Mouse (Mus musculus) layer of hippocampus, adult 8-10 months (tissue): ENCODE measurements around the gene Abt1. TPM values are rescaled to one million over a fixed set of nuclear protein-coding genes. Genes with fewer than 3 reads are reported as not detected.

Source experiments
- DNase-seq, 2 experiments: peaks; one replicate each; pipeline ENCODE4 v3.0.0; 2022; ENCODE audit warnings: low spot score in 2 of 2
- total RNA-seq, 4 experiments: library from RNA; stranded (reverse); gene quantifications; 2 replicates each; pipeline ENCODE4 v1.2.4; 2022

Gene Abt1
- 1 to 10 TPM; 8.0 to 9.0 (median 8.7) TPM for total RNA-seq

DNA sequence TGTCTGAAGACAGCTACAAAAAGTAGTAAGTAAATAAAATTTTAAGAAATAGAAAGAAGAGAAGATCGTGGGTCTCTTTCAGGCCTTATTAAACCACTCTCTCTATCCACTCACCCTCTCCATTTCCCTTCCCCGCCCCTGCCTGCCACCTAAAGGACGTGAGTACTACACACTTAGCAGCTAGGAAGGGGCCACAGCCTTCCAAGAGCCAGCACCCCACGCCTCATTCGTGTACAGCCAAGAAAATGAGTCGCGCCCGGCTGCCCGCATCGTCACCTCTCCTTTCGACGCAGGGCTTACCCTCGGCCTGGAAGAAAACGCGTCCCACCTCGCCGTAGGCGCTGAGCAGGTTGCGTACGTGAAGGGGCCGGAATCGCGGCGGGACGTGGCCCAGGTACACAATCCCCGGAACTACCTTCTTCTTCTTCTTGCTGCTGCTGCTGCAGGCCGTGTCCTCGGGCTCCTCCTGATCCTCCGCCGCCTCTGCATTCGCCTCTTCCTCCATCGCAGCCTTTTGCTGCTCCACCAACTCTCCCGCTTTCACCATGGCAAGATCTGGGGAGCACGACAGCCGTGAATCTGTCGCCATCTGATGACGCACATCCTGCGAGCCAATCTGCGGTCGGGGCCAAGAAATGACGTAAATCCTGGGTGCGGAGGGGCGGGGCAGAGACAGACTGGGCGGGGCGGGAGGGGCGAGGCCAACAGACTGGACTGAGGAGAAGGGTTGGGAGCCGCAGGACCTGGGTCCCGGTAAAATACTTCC, at the start of gene Abt1:
TSS of gene Abt1 (minus strand) at position 581 of the 766 bp plus-strand sequence.
- DNase-seq, result peak; percentile 92 to 95

DNA sequence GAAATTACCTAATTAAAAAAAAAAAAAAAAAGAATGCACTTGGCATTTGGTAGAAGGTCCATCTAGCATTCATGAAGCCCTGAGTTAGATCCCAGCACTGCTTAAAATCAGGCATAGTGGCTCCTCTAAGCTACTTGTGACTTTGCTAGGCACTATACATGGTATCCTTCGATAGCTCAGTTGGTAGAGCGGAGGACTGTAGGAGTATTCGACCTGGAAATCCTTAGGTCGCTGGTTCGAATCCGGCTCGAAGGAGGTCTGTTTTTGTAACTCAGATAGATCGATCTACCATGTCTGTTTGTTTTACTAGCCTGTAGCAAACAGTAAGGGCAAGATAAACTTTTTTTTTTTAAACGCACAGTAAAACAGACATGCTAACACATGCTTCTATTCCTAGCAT, 43.2 kb upstream of the Abt1 start:
- DNase-seq, result peak; percentile 45 to 78

DNA sequence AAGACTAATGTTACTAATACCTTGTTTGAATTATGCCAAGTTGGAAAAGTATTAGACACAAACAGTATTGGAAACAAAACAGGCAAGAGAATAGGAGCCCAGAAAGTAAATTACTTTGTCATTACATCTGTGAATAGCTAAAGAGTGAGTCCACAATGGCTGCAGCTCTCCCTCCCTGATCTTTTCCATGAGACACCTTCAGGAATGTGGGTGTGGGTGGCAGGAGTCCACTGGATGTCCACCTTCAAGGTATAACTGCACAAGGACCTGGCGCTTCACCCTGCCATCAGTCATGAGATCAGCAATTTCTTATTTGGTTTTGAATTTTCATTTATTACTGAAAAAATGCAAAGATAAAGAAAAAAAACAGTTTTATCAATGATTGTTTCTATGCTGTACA, 42.6 kb upstream of the Abt1 start:
- DNase-seq, result no peak

- DNase-seq, result no peak
These were observed 42.0 kb upstream of the Abt1 start, which contains the start of gene Btn1a1 for GRCm38 (mm10) chr13:23465600-23466109. Gene Btn1a1 (minus strand): TSS chr13:23465901.

DNA sequence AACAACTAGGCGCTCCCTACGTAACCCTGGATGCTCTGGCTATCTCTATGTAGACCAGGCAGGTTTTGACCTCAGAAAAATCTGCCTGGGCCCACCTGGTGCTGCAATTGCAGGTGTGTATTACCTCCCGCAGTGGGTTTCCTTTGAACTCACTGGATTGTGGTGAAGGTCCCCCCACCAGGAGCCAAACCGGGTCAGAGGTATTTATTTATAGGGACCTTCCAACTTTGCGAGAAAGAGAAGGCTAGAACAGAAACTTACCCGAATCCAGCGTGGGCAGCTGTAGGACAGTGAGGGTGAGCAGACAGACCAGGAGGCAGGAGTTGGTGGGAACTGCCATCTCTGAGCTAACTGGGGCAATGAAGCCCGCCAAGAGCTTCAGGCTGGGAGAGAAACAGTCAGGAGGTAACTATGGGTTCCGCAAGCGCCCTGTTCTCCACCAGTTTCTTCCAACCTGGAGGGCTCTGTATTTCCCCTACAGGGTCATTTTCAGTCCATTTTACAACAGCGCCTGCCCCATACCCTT, 41.2 kb upstream of the Abt1 start:
- no peak for DNase-seq

GRCm38 (mm10) chr13:23464224-23464637, 40.6 kb upstream of the Abt1 start:
- DNase-seq, result peak in 1 of 2 experiments; percentile 28

DNA sequence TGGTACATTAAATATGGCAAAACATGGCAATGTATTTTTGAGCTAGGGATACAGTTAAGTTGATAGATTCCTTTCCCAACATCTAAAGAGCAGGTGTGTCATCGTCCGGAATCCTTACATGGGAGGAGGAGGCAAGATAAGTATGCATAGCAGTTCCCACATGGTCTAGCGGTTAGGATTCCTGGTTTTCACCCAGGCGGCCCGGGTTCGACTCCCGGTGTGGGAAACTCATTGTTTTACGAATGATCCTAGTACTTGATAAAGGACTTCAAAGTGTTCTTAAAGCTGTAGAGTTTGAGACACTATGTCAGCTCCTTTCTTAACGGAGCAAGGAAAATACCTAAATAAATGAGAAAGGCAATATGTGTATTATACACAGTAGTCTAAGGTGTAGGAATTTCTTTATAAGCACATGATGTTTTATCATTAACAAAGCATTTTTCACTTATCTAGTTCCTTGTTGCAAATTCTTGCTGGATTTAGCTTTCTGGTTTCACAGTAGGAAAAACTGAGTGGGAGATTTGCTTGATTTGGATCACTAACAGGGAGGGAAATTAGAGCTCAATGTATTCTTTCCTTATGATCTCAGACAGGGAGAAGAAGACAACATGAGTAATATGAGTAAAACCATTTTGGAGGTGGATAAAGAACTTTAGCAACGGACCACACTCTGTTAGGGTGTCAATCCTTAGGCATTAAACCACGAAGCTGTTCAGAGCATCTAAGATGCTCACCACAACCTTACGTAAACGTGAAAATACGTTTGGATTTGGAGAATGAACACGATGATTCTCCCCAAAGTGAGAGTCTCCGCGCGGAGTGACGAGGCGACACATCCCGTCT, 39.9 kb upstream of the Abt1 start:
- peak; percentile 67 to 90 for DNase-seq

DNA sequence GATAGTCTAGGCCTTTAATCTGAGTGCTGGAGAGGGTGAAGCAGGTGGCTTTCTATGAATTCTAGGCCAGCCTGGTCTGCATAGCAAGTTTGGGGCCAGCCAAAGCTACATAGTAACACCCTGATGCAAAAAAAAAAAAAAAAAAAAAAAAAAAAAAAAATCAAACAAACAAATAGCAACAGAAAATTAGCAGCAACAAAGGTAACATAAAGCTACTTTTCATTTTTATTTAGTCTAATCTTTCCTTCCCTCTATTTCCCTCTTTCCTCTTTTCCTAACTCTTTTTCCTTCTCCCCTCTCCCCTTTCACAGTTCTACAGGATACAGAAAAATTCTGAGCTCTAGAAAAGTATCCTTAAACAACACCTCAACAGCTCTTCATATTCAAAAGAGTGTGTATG, 39.0 kb upstream of the Abt1 start:
- no peak for DNase-seq

DNA sequence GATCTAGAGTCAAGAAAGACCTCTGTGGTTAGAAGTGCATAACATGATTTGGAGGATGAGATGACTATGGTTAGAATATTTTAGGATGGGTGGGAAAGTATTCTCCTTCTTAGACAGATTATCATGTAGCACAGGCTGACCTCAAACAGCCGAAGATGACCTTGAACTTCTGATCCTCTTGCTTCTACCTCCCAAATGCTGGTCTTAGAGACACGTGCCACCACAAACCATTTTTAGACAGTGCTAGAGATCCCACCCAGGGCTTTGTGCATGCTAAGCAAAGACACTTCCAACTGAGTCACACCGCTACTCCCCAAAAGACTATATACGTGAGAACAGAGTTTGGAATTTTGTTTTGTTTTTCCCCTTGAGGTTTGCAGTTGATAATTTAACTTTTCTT, 38.4 kb upstream of the Abt1 start:
- DNase-seq, result no peak

DNA sequence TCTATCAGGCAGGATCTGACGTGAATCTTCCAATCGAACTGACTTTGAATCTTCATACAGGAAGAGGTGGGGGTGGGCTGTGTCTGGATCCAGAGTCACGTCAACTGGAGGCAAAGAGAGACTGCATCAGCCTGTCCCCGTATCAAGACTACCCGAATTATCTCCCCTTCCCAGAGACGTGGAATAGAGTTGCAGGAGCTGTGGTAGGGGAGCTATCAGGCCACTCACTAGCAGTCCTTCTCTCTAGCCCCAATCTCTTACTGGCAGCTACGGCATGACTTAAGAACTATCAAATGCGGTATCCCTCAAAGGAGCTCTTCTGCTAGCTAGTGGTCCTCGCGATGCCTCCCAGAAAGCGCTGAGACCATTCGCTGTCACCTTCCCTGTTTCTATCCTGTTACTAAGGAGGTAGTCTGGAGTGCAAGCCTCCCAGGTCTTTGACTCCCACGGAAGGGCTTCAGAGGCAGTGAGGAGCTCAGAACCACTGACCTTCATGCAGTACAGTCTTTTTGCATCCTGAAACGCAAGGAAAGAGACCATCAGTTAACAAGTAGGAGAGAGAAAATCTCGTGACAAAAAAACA, 35.7 kb upstream of the Abt1 start:
- no peak for DNase-seq

DNA sequence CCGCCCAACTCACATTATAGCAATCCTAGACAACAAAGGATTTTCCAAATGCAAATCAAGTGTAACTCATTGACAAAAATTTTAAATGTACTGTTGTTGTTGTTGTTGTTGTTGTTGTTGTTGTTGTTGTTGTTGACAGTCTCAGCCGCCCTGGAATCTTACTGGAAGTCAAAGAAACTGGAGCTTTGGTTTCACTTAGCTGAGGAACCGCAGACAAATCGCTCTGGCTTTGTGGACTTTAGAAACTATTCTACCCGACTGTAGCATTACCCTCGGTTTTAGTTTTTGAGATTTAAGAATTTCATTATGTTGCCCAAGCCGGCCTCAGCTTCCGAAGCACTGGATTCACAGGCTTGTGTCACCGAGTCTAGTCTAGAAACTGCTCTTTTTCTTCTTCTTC, 30.3 kb upstream of the Abt1 start:
- no peak for DNase-seq

DNA sequence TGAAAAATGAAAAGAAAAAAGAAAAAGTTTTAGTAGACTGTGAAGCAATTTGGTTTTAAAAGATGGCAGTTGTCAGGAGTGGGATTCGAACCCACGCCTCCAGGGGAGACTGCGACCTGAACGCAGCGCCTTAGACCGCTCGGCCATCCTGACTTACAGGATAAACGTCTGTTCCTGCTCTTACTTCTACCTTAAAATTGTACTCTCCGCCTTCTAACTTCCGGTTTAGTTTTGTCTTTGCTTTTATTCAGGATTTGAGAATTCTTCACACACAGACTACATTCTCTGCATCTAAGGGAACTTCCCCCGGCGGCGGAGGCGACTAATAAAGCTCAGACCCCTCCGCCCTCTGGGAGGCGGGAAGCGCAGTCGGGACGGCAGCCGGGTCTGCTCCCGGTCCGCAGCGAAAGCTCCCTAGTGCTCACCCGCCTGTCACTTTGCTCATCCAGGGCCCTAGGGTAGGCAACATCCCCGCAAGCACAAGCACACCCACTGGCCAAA, 29.7 kb upstream of the Abt1 start:
- DNase-seq, result peak; percentile 55 to 86

GRCm38 (mm10) chr13:23450398-23450797, 26.7 kb upstream of the Abt1 start:
- DNase-seq, result peak; percentile 81 to 94

- no peak for DNase-seq
These were observed 25.8 kb upstream of the Abt1 start for GRCm38 (mm10) chr13:23449235-23450095.

DNA sequence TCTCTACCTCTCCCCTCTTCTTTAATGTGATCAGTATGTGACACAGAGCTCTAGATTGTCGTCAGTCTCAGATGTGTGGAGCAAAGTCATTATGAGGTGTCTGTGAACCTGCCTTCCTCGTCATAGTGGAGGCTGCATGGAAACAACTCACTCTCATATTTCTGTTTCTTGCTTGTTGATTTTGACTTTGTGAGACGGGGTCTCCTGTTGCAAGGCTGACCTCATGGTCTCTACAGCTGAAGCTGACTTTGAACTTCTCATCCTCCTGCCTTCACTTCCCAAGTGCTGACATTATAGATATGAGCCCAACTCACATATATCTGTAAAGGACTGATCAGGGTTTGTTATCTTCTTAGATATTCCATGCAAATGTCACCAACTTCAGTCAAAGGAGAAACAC, 25.1 kb upstream of the Abt1 start:
- DNase-seq, result no peak

GRCm38 (mm10) chr13:23446498-23446952, 22.9 kb upstream of the Abt1 start:
- DNase-seq, result peak; percentile 83 to 93

DNA sequence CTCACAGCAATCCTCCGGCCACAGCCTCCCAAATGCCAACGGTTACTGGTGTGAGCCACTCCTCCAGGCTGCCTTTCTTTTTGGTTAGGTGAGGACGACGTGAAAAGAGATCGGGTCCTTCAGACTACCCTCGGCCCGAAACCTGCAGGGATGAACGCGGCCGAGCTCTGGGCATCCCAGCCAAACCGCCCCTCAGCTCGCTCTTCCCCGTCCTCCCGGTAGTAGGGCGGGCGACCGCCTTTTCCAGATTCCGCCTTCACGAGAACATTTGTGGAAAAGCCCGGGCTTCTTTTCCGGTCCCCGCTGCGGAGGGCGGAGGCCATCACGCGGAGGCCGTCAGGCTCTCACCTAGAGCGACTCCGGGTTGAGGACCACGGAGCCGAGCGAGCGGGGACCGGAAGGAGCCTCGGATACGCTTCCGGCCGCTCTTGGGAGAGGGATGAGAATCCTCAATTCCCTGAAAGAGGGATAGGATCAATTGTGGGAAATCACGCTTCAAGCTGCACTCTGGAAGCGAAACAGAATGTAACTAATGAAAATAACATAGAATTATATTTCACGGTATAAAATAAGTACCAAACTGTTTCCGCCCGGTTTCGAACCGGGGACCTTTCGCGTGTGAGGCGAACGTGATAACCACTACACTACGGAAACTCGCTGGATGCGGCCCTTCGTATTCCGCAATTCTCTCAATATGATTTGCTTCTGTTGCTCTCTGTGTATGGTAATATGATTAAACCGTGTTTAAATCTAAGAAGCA, 22.1 kb upstream of the Abt1 start:
- DNase-seq, result peak; percentile 89 to 97

DNA sequence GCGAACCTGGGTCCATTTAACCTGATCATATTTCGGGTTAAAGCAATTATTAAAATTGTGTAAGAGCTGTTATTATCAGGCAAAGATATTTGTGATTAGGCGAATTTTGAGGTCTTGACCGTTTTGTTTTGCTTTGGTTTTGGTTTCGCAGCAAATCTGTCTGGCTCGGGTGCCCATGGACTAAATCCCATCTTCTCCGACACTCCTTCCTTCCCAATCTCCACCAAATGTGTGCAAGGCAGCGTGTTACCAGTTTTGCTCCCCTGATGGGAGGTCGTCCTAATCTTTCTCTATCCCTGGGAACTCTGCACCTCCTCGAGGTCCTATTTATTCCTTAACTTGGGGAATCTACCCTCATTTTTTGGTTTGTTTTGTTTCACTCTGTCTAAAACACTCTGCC, 21.5 kb upstream of the Abt1 start:
- DNase-seq, result no peak

- DNase-seq, result no peak
These were observed 20.8 kb upstream of the Abt1 start for GRCm38 (mm10) chr13:23444451-23444850.

- DNase-seq, result no peak
These were observed 16.2 kb upstream of the Abt1 start for GRCm38 (mm10) chr13:23439901-23440300.
